Mouse (Mus musculus): ENCODE measurements at regions not wholly inside any gene's neighbourhood (a gene's known extent, or its start where the extent isn't known, plus 50 kb on each side); places are given as distances from the start of the nearest gene placed in this dataset.

- no peaks in the 10 kb centered on the region for H3K27me3 ChIP-seq (ENCODE audit: control insufficient read depth, insufficient read depth, low read length)
- H3K27ac ChIP-seq, result no peak overlapping the region
- TF ChIP-seq EP300 (IDR thresholded peaks at IDR 0.05; ENCODE audit: low read depth) (no peak), CTCF (IDR thresholded peaks at IDR 0.05; ENCODE audit: low read depth) (no peak)
- no peak for DNase-seq (ENCODE audit: low read depth in 3 of 3, low spot score in 3 of 3)
- no peaks in the 10 kb centered on the region for H3K36me3 ChIP-seq (replicated peaks; ENCODE audit: control insufficient read depth, insufficient read depth, low read depth)
- WGBS (ENCODE audit: insufficient replicate concordance), result 48% methylated on average over 3 of the region's 3 CpGs
- ATAC-seq (ENCODE audit: insufficient read depth), result no peak
- H3K4me3 ChIP-seq (ENCODE audit: insufficient read depth in 1 of 2, low read depth in 2 of 2, low read length in 2 of 2), result no peak overlapping the region
- no peaks in the 10 kb centered on the region for H3K9me3 ChIP-seq (ENCODE audit: control insufficient read depth, low read length)
- no peak overlapping the region for H3K9ac ChIP-seq (replicated peaks)
- H3K4me1 ChIP-seq (replicated peaks; ENCODE audit: control insufficient read depth in 2 of 2, insufficient read depth in 2 of 2, low read length in 1 of 2), result no peaks in the 10 kb centered on the region
- H3K4me2 ChIP-seq (ENCODE audit: low read depth), result no peak overlapping the region
Observed at GRCm38 (mm10) chr13:97419100-97419499, 178.2 kb downstream of the Enc1 start.

GRCm38 (mm10) chr13:97418681-97419080 is 177.8 kb downstream of the Enc1 start:
- Histone ChIP-seq H3K36me3 (replicated peaks; ENCODE audit: control insufficient read depth, insufficient read depth, low read depth) (no peaks in the 10 kb centered on the region), H3K9ac (replicated peaks) (no peak overlapping the region), H3K9me3 (ENCODE audit: control insufficient read depth, low read length) (no peaks in the 10 kb centered on the region), H3K27me3 (ENCODE audit: control insufficient read depth, insufficient read depth, low read length) (no peaks in the 10 kb centered on the region), H3K4me2 (ENCODE audit: low read depth) (no peak overlapping the region), H3K4me3 (ENCODE audit: insufficient read depth in 1 of 2, low read depth in 2 of 2, low read length in 2 of 2) (no peak overlapping the region), H3K27ac (no peak overlapping the region), H3K4me1 (replicated peaks; ENCODE audit: control insufficient read depth in 2 of 2, insufficient read depth in 2 of 2, low read length in 1 of 2) (no peaks in the 10 kb centered on the region)
- 67% methylated on average over 8 of the region's 8 CpGs for WGBS (ENCODE audit: insufficient replicate concordance)
- DNase-seq (ENCODE audit: low read depth in 3 of 3, low spot score in 3 of 3), result no peak
- TF ChIP-seq EP300 (IDR thresholded peaks at IDR 0.05; ENCODE audit: low read depth) (no peak), CTCF (IDR thresholded peaks at IDR 0.05; ENCODE audit: low read depth) (no peak)
- ATAC-seq (ENCODE audit: insufficient read depth), result no peak

- H3K9ac ChIP-seq (replicated peaks), result no peak overlapping the region
- H3K9me3 ChIP-seq (ENCODE audit: control insufficient read depth, low read length), result no peaks in the 10 kb centered on the region
- no peaks in the 10 kb centered on the region for H3K36me3 ChIP-seq (replicated peaks; ENCODE audit: control insufficient read depth, insufficient read depth, low read depth)
- DNase-seq (ENCODE audit: low read depth in 3 of 3, low spot score in 3 of 3), result no peak
- no peak overlapping the region for H3K4me3 ChIP-seq (ENCODE audit: insufficient read depth in 1 of 2, low read depth in 2 of 2, low read length in 2 of 2)
- no peak for ATAC-seq (ENCODE audit: insufficient read depth)
- H3K27ac ChIP-seq, result no peak overlapping the region
- H3K27me3 ChIP-seq (ENCODE audit: control insufficient read depth, insufficient read depth, low read length), result no peaks in the 10 kb centered on the region
- no peak overlapping the region for H3K4me2 ChIP-seq (ENCODE audit: low read depth)
- no peaks in the 10 kb centered on the region for H3K4me1 ChIP-seq (replicated peaks; ENCODE audit: control insufficient read depth in 2 of 2, insufficient read depth in 2 of 2, low read length in 1 of 2)
- WGBS (ENCODE audit: insufficient replicate concordance), result 51% methylated on average over 6 of the region's 6 CpGs
- TF ChIP-seq EP300 (IDR thresholded peaks at IDR 0.05; ENCODE audit: low read depth), result no peak
- no peak for TF ChIP-seq CTCF (IDR thresholded peaks at IDR 0.05; ENCODE audit: low read depth)
Observed at GRCm38 (mm10) chr13:97418081-97418480, 177.2 kb downstream of the Enc1 start.

GRCm38 (mm10) chr13:97415927-97416709 is 175.2 kb downstream of the Enc1 start:
- TF ChIP-seq EP300 (IDR thresholded peaks at IDR 0.05; ENCODE audit: low read depth), result no peak
- H3K4me3 ChIP-seq (ENCODE audit: insufficient read depth in 1 of 2, low read depth in 2 of 2, low read length in 2 of 2), result no peak overlapping the region
- no peaks in the 10 kb centered on the region for H3K36me3 ChIP-seq (replicated peaks; ENCODE audit: control insufficient read depth, insufficient read depth, low read depth)
- H3K9ac ChIP-seq (replicated peaks), result no peak overlapping the region
- ATAC-seq (ENCODE audit: insufficient read depth) (no peak), DNase-seq (ENCODE audit: low read depth in 3 of 3, low spot score in 3 of 3) (no peak)
- no peak overlapping the region for H3K4me2 ChIP-seq (ENCODE audit: low read depth)
- H3K4me1 ChIP-seq (replicated peaks; ENCODE audit: control insufficient read depth in 2 of 2, insufficient read depth in 2 of 2, low read length in 1 of 2), result no peaks in the 10 kb centered on the region
- H3K27ac ChIP-seq, result no peak overlapping the region
- H3K9me3 ChIP-seq (ENCODE audit: control insufficient read depth, low read length), result no peaks in the 10 kb centered on the region
- WGBS (ENCODE audit: insufficient replicate concordance), result 64% methylated on average over 10 of the region's 10 CpGs
- no peaks in the 10 kb centered on the region for H3K27me3 ChIP-seq (ENCODE audit: control insufficient read depth, insufficient read depth, low read length)

- ATAC-seq (ENCODE audit: insufficient read depth), result no peak
Observed at GRCm38 (mm10) chr13:97415381-97415780, 174.5 kb downstream of the Enc1 start.

More at GRCm38 (mm10) chr13:97415381-97415780, 174.5 kb downstream of the Enc1 start:
- H3K9me3 ChIP-seq (ENCODE audit: control insufficient read depth, low read length), result no peaks in the 10 kb centered on the region
- no peak for TF ChIP-seq EP300 (IDR thresholded peaks at IDR 0.05; ENCODE audit: low read depth)
- no peak for TF ChIP-seq CTCF (IDR thresholded peaks at IDR 0.05; ENCODE audit: low read depth)
- no peak overlapping the region for H3K4me3 ChIP-seq (ENCODE audit: insufficient read depth in 1 of 2, low read depth in 2 of 2, low read length in 2 of 2)
- H3K4me1 ChIP-seq (replicated peaks; ENCODE audit: control insufficient read depth in 2 of 2, insufficient read depth in 2 of 2, low read length in 1 of 2), result no peaks in the 10 kb centered on the region
- H3K36me3 ChIP-seq (replicated peaks; ENCODE audit: control insufficient read depth, insufficient read depth, low read depth), result no peaks in the 10 kb centered on the region
- DNase-seq (ENCODE audit: low read depth in 3 of 3, low spot score in 3 of 3), result no peak
- no peak overlapping the region for H3K27ac ChIP-seq
- no peak overlapping the region for H3K9ac ChIP-seq (replicated peaks)
- H3K4me2 ChIP-seq (ENCODE audit: low read depth), result no peak overlapping the region
- H3K27me3 ChIP-seq (ENCODE audit: control insufficient read depth, insufficient read depth, low read length), result no peaks in the 10 kb centered on the region
- WGBS (ENCODE audit: insufficient replicate concordance), result 59% methylated on average over 2 of the region's 2 CpGs

Measured in liver, embryonic 14.5 days (tissue).